Mouse (Mus musculus) B cell, adult 67 days (primary cell): ENCODE data around the gene Mfap1b. TPM values are rescaled to one million over a fixed set of nuclear protein-coding genes. Genes with fewer than 3 reads are reported as not detected.

Experiments used
- total RNA-seq, 2 experiments: library from RNA; stranded (reverse); gene quantifications; 4 replicates each; pipeline ENCODE4 v1.2.4; 2023

The Mfap1b gene
- total RNA-seq: 10 to 100 TPM; 45.8 to 48.2 TPM

DNA sequence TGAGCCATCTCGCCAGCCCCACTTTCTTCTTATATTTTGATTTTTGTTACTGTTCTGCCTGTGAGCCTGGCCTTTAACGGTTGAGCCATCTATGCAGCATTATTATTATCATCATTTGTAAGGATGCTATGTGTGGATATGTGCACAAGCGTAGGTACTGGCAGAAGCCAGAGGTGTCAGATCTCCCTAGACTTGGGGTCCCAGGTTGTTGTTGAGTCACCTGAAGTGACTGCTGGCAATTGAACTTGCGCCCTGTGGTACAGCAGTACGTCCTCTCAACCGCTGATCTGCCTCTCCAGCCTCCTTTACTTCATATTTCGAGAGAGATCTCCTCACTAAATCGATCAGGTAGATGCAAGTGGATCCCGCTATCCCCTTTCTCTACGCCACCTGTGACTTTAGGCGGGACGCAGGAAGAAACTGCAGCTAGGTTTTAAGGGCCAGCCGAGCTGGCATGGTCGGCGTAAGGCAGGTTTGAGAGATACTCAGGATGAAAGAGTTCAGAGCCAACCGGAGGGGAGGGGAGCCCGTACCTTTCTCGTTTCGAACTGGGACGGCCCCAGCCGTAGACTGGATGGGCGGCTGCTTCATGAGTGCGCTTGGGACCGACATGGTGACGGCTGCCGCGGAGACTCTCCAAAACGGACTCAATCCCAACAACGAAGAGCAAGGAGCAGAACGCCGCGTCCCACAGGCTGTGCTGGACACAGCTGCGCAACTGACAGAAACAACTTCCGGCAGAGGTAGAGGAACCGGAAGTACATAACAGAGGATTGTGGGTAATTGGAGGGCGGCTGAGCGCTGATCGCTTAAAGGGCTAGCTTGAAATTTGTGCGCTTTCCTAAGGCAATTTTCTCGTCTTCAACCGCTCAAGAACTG lies at the start of gene Mfap1b:
Gene Mfap1b, minus strand, starts transcription at position 767 of the 879 bp plus-strand sequence.

DNA sequence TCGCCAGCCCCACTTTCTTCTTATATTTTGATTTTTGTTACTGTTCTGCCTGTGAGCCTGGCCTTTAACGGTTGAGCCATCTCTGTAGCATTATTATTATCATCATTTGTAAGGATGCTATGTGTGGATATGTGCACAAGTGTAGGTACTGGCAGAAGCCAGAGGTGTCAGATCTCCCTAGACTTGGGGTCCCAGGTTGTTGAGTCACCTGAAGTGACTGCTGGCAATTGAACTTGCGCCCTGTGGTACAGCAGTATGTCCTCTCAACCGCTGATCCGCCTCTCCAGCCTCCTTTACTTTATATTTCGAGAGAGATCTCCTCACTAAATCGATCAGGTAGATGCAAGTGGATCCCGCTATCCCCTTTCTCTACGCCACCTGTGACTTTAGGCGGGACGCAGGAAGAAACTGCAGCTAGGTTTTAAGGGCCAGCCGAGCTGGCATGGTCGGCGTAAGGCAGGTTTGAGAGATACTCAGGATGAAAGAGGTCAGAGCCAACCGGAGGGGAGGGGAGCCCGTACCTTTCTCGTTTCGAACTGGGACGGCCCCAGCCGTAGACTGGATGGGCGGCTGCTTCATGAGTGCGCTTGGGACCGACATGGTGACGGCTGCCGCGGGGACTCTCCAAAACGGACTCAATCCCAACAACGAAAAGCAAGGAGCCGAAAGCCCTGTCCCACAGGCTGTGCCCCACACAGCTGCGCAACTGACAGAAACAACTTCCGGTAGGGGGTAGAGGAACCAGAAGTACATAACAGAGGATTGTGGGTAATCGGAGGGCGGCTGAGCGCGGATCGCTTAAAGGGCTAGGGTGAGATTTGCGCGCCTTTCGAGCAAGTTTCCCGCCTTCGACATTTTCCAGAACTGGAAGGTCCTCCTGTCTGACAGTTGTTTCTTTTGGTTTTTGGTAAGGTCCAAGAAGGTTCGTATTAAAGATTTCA lies 32.3 kb upstream of the Mfap1b start, which contains the start of the genes Mfap1a and Wdr76:
Gene Mfap1a, minus strand, starts transcription at position 724 of the 941 bp plus-strand sequence.
Gene Wdr76, plus strand, starts transcription at position 782 of the 941 bp plus-strand sequence.

DNA sequence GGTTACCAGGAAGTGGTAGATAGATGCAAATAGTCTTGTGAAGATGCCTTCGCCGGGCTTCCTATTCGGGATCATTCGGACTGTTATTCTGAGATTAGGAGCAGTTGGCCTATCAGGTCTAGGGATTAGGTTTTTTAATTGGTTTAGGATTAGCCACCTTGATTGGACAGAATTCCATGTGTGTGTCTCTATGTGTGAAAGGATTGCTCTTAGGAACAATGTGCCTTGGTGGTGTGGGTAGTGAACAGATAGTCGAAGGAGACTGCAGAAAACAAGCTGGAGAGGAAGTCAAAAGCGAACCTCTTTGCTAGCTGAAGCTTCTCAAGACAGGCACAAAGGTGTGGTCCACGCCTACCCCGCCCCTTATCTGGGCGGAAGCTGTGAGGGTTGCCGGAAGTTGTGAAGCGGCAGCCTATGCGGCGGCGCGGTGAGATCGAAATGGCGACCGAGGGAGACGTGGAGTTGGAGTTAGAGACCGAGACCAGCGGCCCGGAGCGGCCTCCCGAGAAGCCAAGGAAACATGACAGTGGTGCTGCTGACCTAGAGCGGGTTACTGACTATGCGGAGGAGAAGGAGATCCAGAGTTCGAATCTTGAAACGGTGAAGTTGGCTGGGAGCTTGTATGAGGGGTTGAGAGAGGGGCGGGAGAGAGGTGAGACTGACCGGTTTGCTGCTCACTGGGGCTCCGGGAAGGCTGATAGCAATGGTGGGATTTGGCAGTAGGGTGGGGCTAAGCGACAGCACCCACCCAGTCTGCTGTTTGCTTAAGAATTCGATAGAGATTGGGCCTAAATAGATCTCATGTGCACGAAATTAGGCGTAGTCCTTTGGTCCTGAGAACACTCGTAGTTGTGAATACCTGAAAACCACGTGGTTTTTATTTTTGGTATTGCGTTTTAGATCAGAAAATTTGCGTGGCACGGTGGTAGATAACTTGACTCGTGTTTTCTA lies 16.9 kb downstream of the Mfap1b start, which contains the start of gene Serinc4:
Gene Serinc4, minus strand, starts transcription at position 90 of the 951 bp plus-strand sequence.

DNA sequence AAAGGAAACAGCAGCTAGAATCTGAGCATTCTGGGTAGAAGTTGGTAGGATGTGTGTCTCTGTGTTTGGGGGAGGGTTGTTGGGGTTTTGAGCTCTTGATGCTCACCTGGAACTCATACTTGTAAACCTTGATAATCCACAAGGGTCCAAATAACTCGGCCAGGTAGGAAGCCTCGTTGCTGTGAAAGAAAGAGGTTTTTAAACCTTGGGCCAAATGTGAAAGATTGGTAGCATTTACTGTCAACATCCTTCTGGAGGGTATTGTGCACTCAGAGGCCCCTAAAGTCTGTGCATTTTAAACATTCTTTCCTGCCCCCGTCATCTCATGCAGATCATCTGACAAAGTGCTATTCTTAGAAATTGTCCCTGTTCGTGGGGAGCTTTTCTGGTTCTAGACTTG lies 20.9 kb downstream of the Mfap1b start, which contains the start of gene Hypk:
Gene Hypk, plus strand, starts transcription at position 301 of the 400 bp plus-strand sequence.

DNA sequence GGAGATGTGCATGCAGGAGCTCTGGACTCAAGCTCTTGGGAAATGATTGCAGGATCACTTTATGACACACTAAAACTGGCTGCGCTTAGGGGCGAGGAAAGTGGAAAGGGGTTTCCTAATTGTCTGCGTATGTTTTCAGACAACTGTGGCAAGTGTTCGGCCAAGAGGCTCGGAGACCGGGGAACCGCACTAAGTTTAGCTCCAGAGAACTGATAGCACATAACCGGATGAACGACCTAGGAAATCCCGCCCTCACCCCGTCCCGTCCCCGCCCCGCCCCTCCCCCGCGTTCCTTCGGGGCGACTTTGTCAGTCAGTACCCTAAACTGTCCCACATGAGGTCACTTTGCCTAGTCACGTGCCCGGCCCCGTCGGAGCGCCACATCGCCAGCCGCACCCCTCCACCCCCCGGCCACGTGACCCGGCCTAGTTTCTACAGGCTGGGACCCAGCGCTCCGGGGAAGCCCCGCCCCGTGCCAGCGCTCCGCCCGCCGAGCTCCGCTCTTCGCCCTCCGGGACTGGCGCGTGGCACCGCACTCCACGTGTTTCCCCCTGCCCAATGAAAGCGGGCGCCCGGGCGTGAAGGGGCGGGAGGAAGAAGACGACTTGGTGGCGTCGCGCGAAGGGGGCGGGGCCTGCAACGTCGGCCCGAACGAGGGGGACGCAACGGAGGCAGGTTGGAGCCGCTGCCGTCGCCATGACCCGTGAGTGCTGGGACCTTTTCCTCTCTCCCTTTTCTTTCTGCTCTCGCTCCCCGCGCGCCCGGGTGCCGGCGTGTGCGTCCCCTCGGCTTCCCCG lies 24.9 kb downstream of the Mfap1b start, which contains the start of gene Serf2:
Gene Serf2, plus strand, starts transcription at position 457 of the 797 bp plus-strand sequence.

DNA sequence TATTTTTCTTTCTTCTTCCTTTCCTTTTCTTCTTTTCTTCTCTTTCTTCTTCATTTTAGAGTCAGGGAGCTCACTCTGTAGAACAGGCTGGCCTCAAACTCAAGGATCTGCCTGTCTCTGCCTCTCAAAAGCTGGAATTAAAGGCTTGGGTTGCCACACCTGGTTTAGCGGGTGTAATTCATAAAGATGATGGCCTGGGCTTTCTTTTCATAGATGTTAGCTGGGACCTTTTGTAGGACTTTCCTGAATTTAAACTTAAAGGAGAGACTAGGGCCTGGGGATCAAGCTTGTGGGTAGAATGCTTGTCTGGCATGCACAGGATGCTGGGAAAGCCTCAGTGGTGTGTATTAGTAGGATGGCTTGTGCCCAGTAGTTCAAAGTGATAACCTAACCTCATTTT lies 29.7 kb downstream of the Mfap1b start, which contains the start of gene Ell3:
Gene Ell3, minus strand, starts transcription at position 101 of the 400 bp plus-strand sequence.

DNA sequence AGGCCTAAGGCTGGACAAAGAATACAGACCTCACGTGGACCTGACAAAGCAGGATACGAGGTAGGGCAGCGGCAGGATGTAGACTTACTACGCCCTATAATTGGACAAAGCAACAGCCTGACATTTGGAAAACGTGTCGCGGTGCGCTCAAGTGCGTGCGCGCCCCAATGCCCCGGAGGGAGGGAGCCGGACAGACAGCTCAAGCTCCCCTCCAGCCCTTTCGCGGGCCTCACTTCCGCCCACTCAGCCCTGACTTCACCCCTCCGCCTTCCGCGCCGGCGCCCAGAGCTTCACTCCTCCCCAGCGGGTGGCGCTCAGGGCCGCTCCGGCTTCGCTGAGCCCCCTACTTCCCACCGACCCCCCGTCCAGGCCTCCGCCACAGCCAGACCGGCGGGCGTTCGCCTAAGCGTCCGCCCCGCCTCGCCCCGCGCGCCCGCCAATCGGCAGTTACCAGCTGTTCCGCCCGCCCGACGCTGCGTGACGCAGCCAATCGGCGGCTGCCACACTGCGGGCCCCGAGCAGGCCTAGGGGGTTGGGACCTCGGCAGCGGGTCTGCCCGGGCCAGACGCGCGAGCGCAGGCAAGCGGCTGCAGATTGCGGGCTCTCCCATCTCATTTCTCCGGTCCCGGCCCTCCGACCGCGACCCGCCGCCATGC lies 60.4 kb downstream of the Mfap1b start, which contains the start of the genes Pdia3 and Catsper2:
Gene Pdia3, plus strand, starts transcription at position 389 of the 656 bp plus-strand sequence.
Gene Catsper2, minus strand, starts transcription at position 406 of the 656 bp plus-strand sequence.

Other genes starting within 250 kb of the Mfap1b start
- gene Trp53bp1, start 202.7 kb downstream of the Mfap1b start, total RNA-seq: 100 to 1,000 TPM; 105 to 109 TPM
- gene Map1a, start 184.5 kb downstream of the Mfap1b start, total RNA-seq: under 1 TPM in 1 of 2 experiments, not detected in 1; 0.09 TPM
- 10 to 100 TPM; 30.0 to 32.7 TPM for gene Ppip5k1, start 118.7 kb downstream of the Mfap1b start, total RNA-seq
- gene Ckmt1, start 116.4 kb downstream of the Mfap1b start, total RNA-seq: not detected
- under 1 TPM in 1 of 2 experiments, not detected in 1; 0.18 TPM for gene Strc, start 86.9 kb downstream of the Mfap1b start, total RNA-seq
- gene Pdia3, start 60.3 kb downstream of the Mfap1b start, total RNA-seq: 100 to 1,000 TPM; 150 to 171 TPM
- 1 to 10 TPM; 2.7 to 4.2 TPM for gene Catsper2, start 60.3 kb downstream of the Mfap1b start, total RNA-seq
- 100 to 1,000 TPM in 1 of 2 experiments, 10 to 100 TPM in 1; 97.4 to 105 TPM for gene Ell3, start 29.8 kb downstream of the Mfap1b start, total RNA-seq
- gene Serf2, start 24.9 kb downstream of the Mfap1b start, total RNA-seq: 100 to 1,000 TPM; 249 to 301 TPM
- gene Hypk, start 20.8 kb downstream of the Mfap1b start, total RNA-seq: 10 to 100 TPM; 35.9 to 40.2 TPM
- 1 to 10 TPM; 1.2 to 2.2 TPM for gene Serinc4, start 17.3 kb downstream of the Mfap1b start, total RNA-seq
- gene Mfap1a, start 32.6 kb upstream of the Mfap1b start, total RNA-seq: 10 to 100 TPM; 54.6 to 57.1 TPM
- gene Wdr76, start 32.7 kb upstream of the Mfap1b start, total RNA-seq: 10 to 100 TPM; 17.1 to 17.6 TPM